Mouse (Mus musculus) bone marrow, adult 2 months (tissue): ENCODE data around the gene D7Ertd443e.

Experiments used
- CTCF ChIP-seq: fragments of 200-500 bp; IDR thresholded peaks from 2 replicates; pipeline ENCODE4 v1.5.1; 2011; ENCODE audit warnings: low read length, control low read depth; ENCODE audit not compliant: control insufficient read depth, insufficient read depth
- POLR2A ChIP-seq: fragments of 200-500 bp; IDR thresholded peaks from 2 replicates; pipeline ENCODE4 v1.6.1; 2011; ENCODE audit warnings: low read depth, mild to moderate bottlenecking, control low read depth, low read length, borderline replicate concordance; ENCODE audit not compliant: control insufficient read depth

GRCm38 (mm10) chr7:134415014-134415413 is 29.6 kb upstream of the D7Ertd443e start:
- no peak for TF ChIP-seq POLR2A
- no peak for TF ChIP-seq CTCF
